Mouse (Mus musculus) small intestine, adult 2 months (tissue): ENCODE data around the gene Galk1. TPM values are rescaled to one million over a fixed set of nuclear protein-coding genes. Genes with fewer than 3 reads are reported as not detected.
"Not testable (repeated sequence)": the region's sequence is repeated elsewhere in the genome, so short reads cannot be mapped to it uniquely, and the experiment has no call there.

Experiments
- H3K27ac ChIP-seq: fragments of 200-500 bp; 2 replicates; pipeline ENCODE4 v1.5.1; 2012; ENCODE audit warnings: low read depth, low read length, control low read depth, inconsistent platforms; ENCODE audit not compliant: insufficient read depth
- H3K27me3 ChIP-seq: fragments of 200-500 bp; 2 replicates; pipeline ENCODE4 v1.6.1; 2012; ENCODE audit warnings: mild to moderate bottlenecking, moderate library complexity, low read length, inconsistent platforms; ENCODE audit not compliant: control insufficient read depth, insufficient read depth
- H3K36me3 ChIP-seq: fragments of 200-500 bp; 2 replicates; pipeline ENCODE4 v1.6.1; 2012; ENCODE audit warnings: mild to moderate bottlenecking, low read length, control low read depth, inconsistent platforms; ENCODE audit not compliant: control insufficient read depth, insufficient read depth
- H3K4me1 ChIP-seq: fragments of 200-500 bp; 2 replicates; pipeline ENCODE4 v1.6.1; 2012; ENCODE audit warnings: low read length, inconsistent platforms, mixed read lengths; ENCODE audit not compliant: control insufficient read depth, insufficient read depth, insufficient read length
- H3K4me3 ChIP-seq: fragments of 200-500 bp; 2 replicates; pipeline ENCODE4 v1.5.1; 2012; ENCODE audit warnings: low read depth, mild to moderate bottlenecking, control low read depth, inconsistent platforms, low read length, moderate library complexity
- CTCF ChIP-seq: fragments of 200-500 bp; IDR thresholded peaks from 2 replicates; pipeline ENCODE4 v1.5.1; 2012; ENCODE audit warnings: low read depth, mild to moderate bottlenecking, control low read depth, inconsistent platforms, low read length, moderate library complexity, mixed read lengths; ENCODE audit not compliant: insufficient replicate concordance, insufficient read length; ENCODE audit errors: extremely low read depth
- POLR2A ChIP-seq: fragments of 200-500 bp; IDR thresholded peaks from 2 replicates; pipeline ENCODE4 v1.6.1; 2012; ENCODE audit warnings: low read depth, mild to moderate bottlenecking, control low read depth, inconsistent platforms, low read length, moderate library complexity
- WGBS: fragments of 180-500 bp; shearing (Covaris S2); methylation state at CpG from one replicate; pipeline ENCODE4 v1.1.7; 2018; 5-methylcytosine and 5-hydroxymethylcytosine counted together
- polyA plus RNA-seq: library from polyadenylated mRNA; depleted of rRNA; stranded (reverse); fragments of >200 nt; gene quantifications from 2 replicates; pipeline ENCODE4 v1.2.3, GENCODE M21; 2012

Galk1 gene
- polyA plus RNA-seq, 1 experiment, result 53.3 TPM

DNA sequence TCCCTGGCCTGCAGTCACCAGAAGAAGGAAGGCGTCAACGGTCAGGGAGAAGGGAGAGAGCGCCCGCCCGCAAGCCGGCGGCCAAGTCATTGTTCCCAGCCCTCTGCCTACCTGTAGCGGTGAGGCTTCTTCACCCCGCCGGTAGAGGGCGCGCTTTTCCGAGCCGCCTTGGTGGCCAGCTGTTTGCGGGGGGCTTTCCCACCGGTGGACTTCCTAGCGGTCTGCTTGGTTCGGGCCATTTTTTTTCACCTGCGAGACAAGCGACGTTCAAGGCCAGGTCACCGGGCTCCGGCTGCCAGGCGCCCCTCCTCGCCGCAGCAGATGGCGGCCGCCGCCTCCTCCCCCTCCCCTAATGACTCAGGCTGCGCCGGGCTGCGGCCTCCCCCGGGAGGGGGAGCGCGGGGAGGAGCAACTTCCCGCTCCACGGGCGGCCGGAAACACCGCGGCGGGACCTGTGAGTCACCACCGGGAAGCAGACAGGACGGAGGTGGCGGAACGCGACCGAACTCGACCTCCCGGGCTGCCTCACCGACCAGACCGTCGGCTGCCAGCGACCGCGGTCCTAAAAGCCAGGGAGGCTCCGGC is 11.3 kb upstream of the Galk1 start:
- H3K4me3 ChIP-seq, result peak overlapping the region; percentile 81
- no peaks in the 10 kb centered on the region for H3K4me1 ChIP-seq
- TF ChIP-seq CTCF (peak; percentile 72), POLR2A (no peak)
- peaks cover 20% of the 10 kb centered on the region for H3K36me3 ChIP-seq
- WGBS, result under 1% methylated on average over 57 of the region's 57 CpGs
- no peaks in the 10 kb centered on the region for H3K27me3 ChIP-seq
- H3K27ac ChIP-seq, result peak overlapping the region; percentile 98

DNA sequence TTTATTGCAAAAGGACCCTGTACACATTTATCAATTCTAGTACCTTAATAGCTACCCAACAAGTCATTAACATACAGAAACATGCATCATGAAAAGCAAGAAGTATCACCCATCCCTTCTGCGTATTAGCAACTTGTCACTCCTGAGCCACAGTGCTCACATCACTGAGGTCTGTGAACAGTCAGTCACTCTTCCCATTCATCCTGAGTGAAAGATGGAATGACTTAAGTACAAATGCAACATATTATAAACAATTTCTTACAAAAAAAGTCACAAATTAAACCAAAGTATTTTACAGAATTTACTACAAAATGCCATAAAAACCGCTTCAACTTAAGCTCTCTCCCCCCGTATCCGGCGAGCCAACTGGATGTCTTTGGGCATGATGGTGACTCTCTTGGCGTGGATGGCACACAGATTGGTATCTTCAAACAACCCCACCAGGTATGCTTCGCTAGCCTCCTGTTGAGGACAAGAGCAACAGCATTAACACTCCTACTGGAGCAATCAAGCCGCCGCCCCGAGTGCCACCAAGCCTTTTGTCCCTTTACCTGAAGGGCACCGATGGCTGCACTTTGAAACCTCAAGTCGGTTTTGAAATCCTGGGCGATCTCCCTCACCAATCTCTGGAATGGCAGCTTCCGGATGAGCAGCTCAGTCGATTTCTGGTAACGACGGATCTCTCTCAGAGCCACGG is 10.7 kb upstream of the Galk1 start:
- under 1% methylated on average over 18 of the region's 18 CpGs for WGBS
- H3K27me3 ChIP-seq, H3K4me1 ChIP-seq: not testable (repeated sequence)
- Histone ChIP-seq H3K36me3 (peaks cover 20% of the 10 kb centered on the region), H3K4me3 (peak overlapping the region; percentile 81), H3K27ac (peak overlapping the region; percentile 98)

DNA sequence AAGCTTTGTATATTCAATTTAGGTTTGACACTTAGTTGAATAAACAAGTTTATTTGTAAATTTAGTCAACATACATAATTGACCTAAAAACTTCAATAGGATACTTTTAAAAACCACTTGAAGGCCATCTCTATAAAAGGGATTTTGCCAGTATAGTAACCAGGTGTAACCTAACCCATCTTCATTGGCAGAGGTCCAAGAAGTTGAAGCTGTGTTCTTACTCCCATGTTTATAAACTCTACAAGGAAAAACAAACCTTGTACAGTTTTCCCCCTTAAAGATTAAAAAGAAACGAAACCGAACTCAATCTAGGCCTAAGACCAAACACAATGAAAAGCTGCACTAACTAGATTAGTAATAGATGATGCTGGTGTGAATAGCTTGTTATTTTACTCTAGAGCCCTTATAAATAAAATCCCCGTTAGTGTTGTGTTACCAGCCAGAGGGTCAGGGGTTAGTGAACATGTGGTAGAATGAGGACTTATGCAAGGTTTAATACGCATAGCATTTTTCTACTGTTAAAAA is 9.8 kb upstream of the Galk1 start:
- WGBS, result 19% methylated on average over 4 of the region's 4 CpGs
- H3K4me3 ChIP-seq, result no peak overlapping the region
- TF ChIP-seq CTCF (no peak), POLR2A (no peak)
- H3K36me3 ChIP-seq, result peaks cover 20% of the 10 kb centered on the region
- H3K4me1 ChIP-seq, result no peaks in the 10 kb centered on the region
- H3K27me3 ChIP-seq, result no peaks in the 10 kb centered on the region
- H3K27ac ChIP-seq, result no peak overlapping the region

DNA sequence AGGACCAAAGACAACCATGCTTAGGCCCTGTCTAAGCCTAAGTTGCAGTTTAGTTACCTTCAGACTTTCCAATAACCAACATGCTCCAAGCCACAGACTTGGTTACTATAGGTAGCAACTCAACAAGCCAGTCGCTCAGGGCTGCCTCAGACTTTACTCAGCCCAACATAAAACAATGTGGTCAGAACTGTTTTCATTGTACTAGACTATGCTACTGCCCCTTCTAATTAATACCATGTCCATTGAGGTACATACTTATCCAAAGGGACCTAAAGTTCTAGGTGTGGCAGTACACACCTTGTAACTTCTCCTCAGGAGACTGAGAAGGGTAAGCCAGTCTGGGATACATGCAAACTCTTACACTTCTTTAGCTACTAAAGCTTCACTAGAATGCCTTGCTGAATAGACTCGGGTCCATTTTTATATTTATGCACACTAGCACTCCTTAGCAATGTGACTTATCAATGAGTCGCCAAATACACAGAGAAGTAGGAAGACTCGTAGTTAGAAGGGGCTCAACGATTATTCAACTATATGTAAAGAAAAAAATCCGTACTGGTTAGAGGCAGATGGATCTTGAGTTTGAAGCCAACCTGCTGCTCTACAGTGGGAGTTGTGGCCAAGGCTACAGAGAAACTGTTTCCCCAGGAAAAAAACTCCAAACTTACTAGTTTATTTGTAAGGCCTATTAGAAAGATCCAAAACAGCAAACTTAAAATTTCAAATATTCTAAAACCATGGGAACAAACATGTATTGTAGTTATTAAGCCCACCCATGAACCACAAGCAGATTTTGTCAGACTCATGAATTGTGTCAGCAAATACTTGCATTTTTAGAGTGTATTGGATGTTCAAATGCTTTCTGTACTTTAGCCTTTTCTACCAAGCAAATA is 9.1 kb upstream of the Galk1 start:
- no peak overlapping the region for H3K27ac ChIP-seq

DNA sequence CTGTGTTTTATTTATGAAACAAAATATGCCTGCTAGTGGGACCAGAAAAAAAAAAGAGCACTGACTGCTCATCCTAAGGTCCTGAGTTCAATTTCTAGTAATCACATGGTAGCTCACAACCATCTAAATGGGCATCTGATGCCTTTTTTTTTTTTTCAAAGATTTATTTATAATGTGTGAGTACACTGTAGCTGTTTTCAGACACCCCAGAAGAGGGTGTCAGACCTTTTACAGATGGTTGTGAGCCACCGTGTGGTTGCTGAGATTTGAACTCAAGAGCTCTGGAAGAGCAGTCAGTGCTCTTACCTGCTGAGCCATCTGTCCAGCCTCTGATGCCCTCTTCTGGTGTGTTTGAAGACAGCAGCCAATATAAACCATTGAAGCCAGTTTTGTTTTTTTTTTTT is 8.0 kb upstream of the Galk1 start:
- TF ChIP-seq CTCF, result peak; percentile 21; the same call in 1 of the 2 replicates
- TF ChIP-seq POLR2A, result no peak
- WGBS, result 16% methylated on average over 1 of the region's 1 CpGs
- Histone ChIP-seq H3K27me3 (no peaks in the 10 kb centered on the region), H3K36me3 (peaks cover 20% of the 10 kb centered on the region), H3K4me3 (no peak overlapping the region), H3K4me1 (peaks cover 3% of the 10 kb centered on the region; the same call in 1 of the 2 replicates), H3K27ac (no peak overlapping the region)

More for the DNA sequence above, 9.1 kb upstream of the Galk1 start:
- Histone ChIP-seq H3K27me3 (no peaks in the 10 kb centered on the region), H3K4me1 (no peaks in the 10 kb centered on the region), H3K4me3 (no peak overlapping the region), H3K36me3 (peaks cover 20% of the 10 kb centered on the region)
- 41% methylated on average over 6 of the region's 6 CpGs for WGBS
- no peak for TF ChIP-seq CTCF
- no peak for TF ChIP-seq POLR2A

DNA sequence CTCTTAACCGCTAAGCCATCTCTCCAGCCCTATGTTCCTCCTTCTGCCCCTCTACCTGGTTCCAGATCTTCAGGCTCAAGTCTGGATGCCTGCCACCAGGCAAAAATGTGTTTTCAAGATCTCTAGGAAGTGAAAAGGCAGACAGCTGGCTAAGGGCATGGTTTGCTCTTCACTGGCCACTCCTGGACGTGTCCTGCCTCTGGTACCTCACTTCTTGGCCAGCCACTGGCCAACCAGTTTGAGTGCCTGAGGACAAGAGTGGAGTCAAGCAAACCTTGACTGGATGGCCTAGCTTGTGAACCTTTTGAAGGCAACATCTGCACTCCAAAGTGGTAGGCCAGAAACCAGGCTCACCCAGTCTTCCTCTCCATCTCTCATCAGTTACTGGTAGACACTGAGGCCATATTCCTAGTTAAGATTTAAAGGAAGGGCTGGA is 7.5 kb upstream of the Galk1 start:
- 80% methylated on average over 2 of the region's 2 CpGs for WGBS
- H3K36me3 ChIP-seq, result peaks cover 20% of the 10 kb centered on the region
- TF ChIP-seq POLR2A, result no peak
- TF ChIP-seq CTCF, result no peak

More for the DNA sequence above, 7.5 kb upstream of the Galk1 start:
- peaks cover 3% of the 10 kb centered on the region; the same call in 1 of the 2 replicates for H3K4me1 ChIP-seq
- no peak overlapping the region for H3K27ac ChIP-seq
- H3K4me3 ChIP-seq, result no peak overlapping the region
- no peaks in the 10 kb centered on the region for H3K27me3 ChIP-seq
